Mouse (Mus musculus) G1E (cell line): ENCODE measurements around the gene Chn2.

Experiments
- CTCF ChIP-seq: IDR thresholded peaks from 2 replicates; pipeline ENCODE4 v1.5.1; 2012; ENCODE audit warnings: low read depth, low read length, inconsistent platforms, mixed read lengths
- GATA1 ChIP-seq: IDR thresholded peaks from 2 replicates; pipeline ENCODE4 v1.6.1; 2012; ENCODE audit warnings: borderline replicate concordance, low read length, inconsistent platforms, mixed read lengths

GRCm38 (mm10) chr6:54203926-54204325 is 164.6 kb downstream of the Chn2 start:
- no peak for TF ChIP-seq GATA1
- no peak for TF ChIP-seq CTCF
